Mouse (Mus musculus) urinary bladder, postnatal 10 days (tissue): ENCODE data around the gene Gm39115.

Experiments
- DNase-seq: peaks from one replicate; pipeline ENCODE4 v3.0.0; 2022; ENCODE audit warnings: low spot score

The Gm39115 gene

GRCm38 (mm10) chr7:142095183-142095931, 40.5 kb downstream of the Gm39115 start, which contains the start of gene Dusp8:
Gene Dusp8, minus strand, starts transcription at chr7:142095843.
- peak; percentile 67 for DNase-seq

- DNase-seq = no peak
Observed at GRCm38 (mm10) chr7:142094301-142095143, 41.3 kb downstream of the Gm39115 start.

GRCm38 (mm10) chr7:142093696-142094240, 42.1 kb downstream of the Gm39115 start:
- no peak for DNase-seq

- DNase-seq = no peak
Observed at GRCm38 (mm10) chr7:142092991-142093390, 42.8 kb downstream of the Gm39115 start.

GRCm38 (mm10) chr7:142091848-142092247, 44.0 kb downstream of the Gm39115 start:
- DNase-seq = no peak

- DNase-seq = no peak
Observed at GRCm38 (mm10) chr7:142089648-142090447, 46.0 kb downstream of the Gm39115 start.

GRCm38 (mm10) chr7:142088886-142089285, 46.9 kb downstream of the Gm39115 start:
- DNase-seq = no peak

GRCm38 (mm10) chr7:142087069-142087652, 48.7 kb downstream of the Gm39115 start:
- DNase-seq = no peak

- no peak for DNase-seq
Observed at GRCm38 (mm10) chr7:142086159-142086905, 49.5 kb downstream of the Gm39115 start.
